Mouse (Mus musculus) CH12.LX (cell line): Measurements from ENCODE around the gene C1qtnf9.

Experiments
- CTCF ChIP-seq, 2 experiments: IDR thresholded peaks in 1 of 2; conservative IDR thresholded peaks in 1 of 2; 2 replicates each; pipeline ENCODE4 v1.5.1; 2011 to 2012; ENCODE audit warnings: low read depth in 2 of 2, low read length in 2 of 2, improper control_type of control experiment in 1 of 2, inconsistent platforms in 1 of 2, mild to moderate bottlenecking in 1 of 2, moderate library complexity in 1 of 2
- EP300 ChIP-seq: IDR thresholded peaks from 2 replicates; pipeline ENCODE4 v1.6.1; 2011; ENCODE audit warnings: low read length, improper control_type of control experiment
- POLR2A ChIP-seq: IDR thresholded peaks from 2 replicates; pipeline ENCODE4 v1.6.1; 2011; ENCODE audit warnings: low read depth, mild to moderate bottlenecking, improper control_type of control experiment, low read length
- RCOR1 ChIP-seq: conservative IDR thresholded peaks from 2 replicates; pipeline ENCODE4 v1.6.1; 2012; ENCODE audit warnings: low read depth, mild to moderate bottlenecking, inconsistent platforms, low read length, improper control_type of control experiment
- SIN3A ChIP-seq: IDR thresholded peaks from 2 replicates; pipeline ENCODE4 v1.6.1; 2012; ENCODE audit warnings: low read length, improper control_type of control experiment, inconsistent platforms
- TCF12 ChIP-seq: IDR thresholded peaks from 2 replicates; pipeline ENCODE4 v1.6.1; 2014; ENCODE audit warnings: low read depth, mild to moderate bottlenecking, inconsistent platforms, low read length, improper control_type of control experiment
- USF1 ChIP-seq: IDR thresholded peaks from 2 replicates; pipeline ENCODE4 v1.6.1; 2014; ENCODE audit warnings: low read depth, mild to moderate bottlenecking, inconsistent platforms, low read length, improper control_type of control experiment

DNA sequence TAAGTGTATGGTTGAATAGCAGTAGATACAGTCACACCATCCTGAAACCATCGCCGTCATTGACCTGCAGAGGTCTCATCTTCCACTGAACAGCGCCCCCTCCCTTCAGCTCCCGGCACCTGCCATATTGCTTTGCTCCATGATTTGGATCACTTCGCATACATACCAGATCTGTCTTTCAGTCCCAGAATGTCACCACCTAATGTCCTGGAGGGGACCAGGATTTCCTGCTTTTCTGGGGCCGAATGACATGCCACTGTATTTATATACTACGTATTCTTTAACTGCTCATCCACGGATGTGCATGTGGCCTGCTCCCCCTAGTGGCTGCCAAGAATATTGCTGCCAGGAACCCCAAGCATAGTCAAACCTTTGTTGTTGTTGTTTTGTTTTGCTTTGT, 3.1 kb downstream of the C1qtnf9 start:
- 0 out of 2 replicates have a peak, but pooled peaks have one; percentile 43 for TF ChIP-seq RCOR1
- TF ChIP-seq POLR2A = no peak
- no peak for TF ChIP-seq SIN3A
- peak; percentile 46; the same call in 1 of the 2 replicates for TF ChIP-seq EP300
- TF ChIP-seq USF1 = no peak; the same call in 1 of the 2 replicates
- no peak for TF ChIP-seq TCF12
- TF ChIP-seq CTCF (conservative IDR thresholded peaks at IDR 0.05 in 1 of 2, IDR thresholded peaks at IDR 0.05 in 1 of 2; ENCODE audit: low read depth in 2 of 2, low read length in 2 of 2) = peak; percentile 97 to 98
